Mouse (Mus musculus) heart, adult 18-20 months (tissue): ENCODE measurements at regions not wholly inside any gene's neighbourhood (a gene's known extent, or its start where the extent isn't known, plus 50 kb on each side); places are given as distances from the start of the nearest gene placed in this dataset.

ENCODE experiments used
- DNase-seq, 2 experiments: peaks; one replicate each; pipeline ENCODE4 v3.0.0; 2021 to 2022; ENCODE audit warnings: mixed read lengths in 1 of 2

GRCm38 (mm10) chr1:150043061-150043460, 56.8 kb upstream of the Ptgs2 start:
- DNase-seq: no peak

GRCm38 (mm10) chr1:150041591-150041990, 58.2 kb upstream of the Ptgs2 start:
- DNase-seq: no peak

GRCm38 (mm10) chr1:150033729-150034128, 66.1 kb upstream of the Ptgs2 start:
- DNase-seq: no peak

GRCm38 (mm10) chr1:150031743-150032142, 68.1 kb upstream of the Ptgs2 start:
- DNase-seq: no peak

- peak; percentile 4 to 18 for DNase-seq
These were observed 66.2 kb upstream of the Pla2g4a start for GRCm38 (mm10) chr1:150027265-150027664.

GRCm38 (mm10) chr1:150026188-150026587, 65.1 kb upstream of the Pla2g4a start:
- peak in 1 of 2 experiments; percentile 8 for DNase-seq

GRCm38 (mm10) chr1:150015201-150015600, 54.1 kb upstream of the Pla2g4a start:
- DNase-seq: no peak

GRCm38 (mm10) chr1:150012447-150012846, 51.4 kb upstream of the Pla2g4a start:
- DNase-seq: no peak
